Mouse (Mus musculus) kidney, embryonic 15.5 days (tissue): ENCODE data around the gene Olfr1344. TPM values are rescaled to one million over a fixed set of nuclear protein-coding genes. Genes with fewer than 3 reads are reported as not detected.
A peak's percentile ranks its signal among the peaks of the same experiment; 100 is the strongest.

Experiments
- ATAC-seq: fragments of 200-750 bp; cut with Nextera tagmentation; replicated peaks from 2 replicates; pipeline ENCODE4 v1.8.0; 2017; ENCODE audit warnings: moderate TSS enrichment; ENCODE audit not compliant: low FRiP score
- H3K27ac ChIP-seq: fragments of 300-500 bp; sonication (generic); 2 replicates; pipeline ENCODE4 v1.5.1; 2015; ENCODE audit warnings: mild to moderate bottlenecking, inconsistent platforms
- H3K27me3 ChIP-seq: fragments of 300-500 bp; sonication (generic); 2 replicates; pipeline ENCODE4 v1.6.1; 2015; ENCODE audit warnings: inconsistent platforms
- H3K36me3 ChIP-seq: fragments of 300-500 bp; sonication (generic); 2 replicates; pipeline ENCODE4 v1.6.1; 2015; ENCODE audit warnings: inconsistent platforms
- H3K4me1 ChIP-seq: fragments of 300-500 bp; sonication (generic); 2 replicates; pipeline ENCODE4 v1.6.1; 2015; ENCODE audit warnings: inconsistent platforms
- H3K4me2 ChIP-seq: fragments of 300-500 bp; sonication (generic); 2 replicates; pipeline ENCODE4 v1.6.1; 2015; ENCODE audit warnings: moderate library complexity, mild to moderate bottlenecking, inconsistent platforms
- H3K4me3 ChIP-seq: fragments of 300-500 bp; sonication (generic); replicated peaks from 2 replicates; pipeline ENCODE4 v1.5.1; 2015; ENCODE audit warnings: mild to moderate bottlenecking, inconsistent platforms
- H3K9ac ChIP-seq: fragments of 300-500 bp; sonication (generic); 2 replicates; pipeline ENCODE4 v1.6.1; 2015; ENCODE audit warnings: mild to moderate bottlenecking, inconsistent platforms
- H3K9me3 ChIP-seq: fragments of 300-500 bp; sonication (generic); replicated peaks from 2 replicates; pipeline ENCODE4 v1.6.1; 2016; ENCODE audit warnings: inconsistent platforms
- WGBS: fragments of 180-500 bp; shearing (Covaris S2); methylation state at CpG from one replicate; pipeline ENCODE4 v1.1.7; 2015; ENCODE audit warnings: mixed read lengths; 5-methylcytosine and 5-hydroxymethylcytosine counted together
- polyA plus RNA-seq: library from polyadenylated mRNA; unstranded; fragments of >200 nt; fragmentation: Nextera tagmentation; extraction: Ambion mirVana; gene quantifications from 2 replicates; pipeline ENCODE4 v1.2.1, GENCODE M21; 2015

Olfr1344 gene
- polyA plus RNA-seq: not detected in 2 replicates

- H3K4me2 ChIP-seq: no peak within 1 kb of the TSS
- 73% methylated on average over 3 of the region's 3 CpGs for WGBS
- no peak within 1 kb of the TSS for H3K4me3 ChIP-seq
- H3K9ac ChIP-seq: no peak within 1 kb of the TSS
- no peaks in the 10 kb centered on the region for H3K9me3 ChIP-seq
- no peak for ATAC-seq
- no peak within 1 kb of the TSS for H3K27ac ChIP-seq
- no peaks in the 10 kb centered on the region for H3K27me3 ChIP-seq
- H3K4me1 ChIP-seq: no peaks in the 10 kb centered on the region
- H3K36me3 ChIP-seq: no peaks in the 10 kb centered on the region
Measured at GRCm38 (mm10) chr7:6438388-6438787, at the start of gene Olfr1344. TSS of gene Olfr1344 (plus strand) at chr7:6438688.

DNA sequence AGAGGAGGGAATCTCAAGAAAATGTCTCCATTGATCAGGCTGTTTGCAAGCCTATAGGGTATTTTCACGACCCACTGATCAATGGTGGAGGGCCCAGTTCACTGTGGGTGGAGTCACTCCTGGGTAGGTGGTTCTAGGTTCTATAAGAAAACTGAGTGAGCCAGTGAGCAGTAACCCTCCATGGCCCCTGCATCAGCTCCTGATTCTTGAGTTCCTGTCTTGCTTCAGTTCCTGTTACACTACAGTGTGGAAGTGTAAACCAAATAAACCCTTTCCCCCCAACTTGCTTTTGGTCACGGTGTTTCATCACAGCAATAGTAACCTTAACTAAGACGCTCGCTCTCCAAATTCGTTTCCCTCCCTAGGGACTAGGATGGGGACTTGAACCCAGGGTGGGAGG is 49.5 kb upstream of the Olfr1344 start:
- H3K9me3 ChIP-seq: no peaks in the 10 kb centered on the region

DNA sequence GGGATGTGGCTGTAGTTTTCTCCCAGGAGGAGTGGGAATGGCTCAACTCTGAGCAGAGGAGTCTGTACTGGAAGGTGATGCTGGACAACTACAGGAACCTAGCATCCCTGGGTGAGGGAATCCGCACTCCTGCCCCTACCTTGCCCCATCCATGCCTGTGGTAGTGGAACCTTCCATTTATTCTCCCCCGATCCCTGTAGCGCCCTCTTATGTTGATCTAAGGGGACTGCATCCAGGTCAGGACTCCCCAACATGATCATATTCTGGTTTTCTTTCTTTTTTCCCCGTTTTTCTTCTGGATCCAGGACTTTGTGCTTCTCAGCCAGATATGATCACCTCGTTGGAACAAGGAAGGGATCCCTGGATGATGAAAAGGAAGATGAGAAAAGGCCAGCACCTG is 49.0 kb upstream of the Olfr1344 start:
- 73% methylated on average over 5 of the region's 5 CpGs for WGBS
- no peak overlapping the region for H3K9ac ChIP-seq
- H3K27ac ChIP-seq: no peak overlapping the region
- no peaks in the 10 kb centered on the region for H3K4me1 ChIP-seq
- peaks cover 49% of the 10 kb centered on the region for H3K36me3 ChIP-seq
- H3K4me3 ChIP-seq: no peak overlapping the region
- no peak overlapping the region for H3K4me2 ChIP-seq
- no peak for ATAC-seq
- no peaks in the 10 kb centered on the region for H3K27me3 ChIP-seq
- H3K9me3 ChIP-seq: no peaks in the 10 kb centered on the region

More for the DNA sequence above, 49.5 kb upstream of the Olfr1344 start:
- H3K4me3 ChIP-seq: no peak overlapping the region
- H3K36me3 ChIP-seq: peaks cover 44% of the 10 kb centered on the region
- no peak overlapping the region for H3K4me2 ChIP-seq
- H3K4me1 ChIP-seq: peaks cover 3% of the 10 kb centered on the region
- H3K27me3 ChIP-seq: no peaks in the 10 kb centered on the region
- no peak overlapping the region for H3K9ac ChIP-seq
- ATAC-seq: no peak
- WGBS: 87% methylated on average over 5 of the region's 5 CpGs
- no peak overlapping the region for H3K27ac ChIP-seq

DNA sequence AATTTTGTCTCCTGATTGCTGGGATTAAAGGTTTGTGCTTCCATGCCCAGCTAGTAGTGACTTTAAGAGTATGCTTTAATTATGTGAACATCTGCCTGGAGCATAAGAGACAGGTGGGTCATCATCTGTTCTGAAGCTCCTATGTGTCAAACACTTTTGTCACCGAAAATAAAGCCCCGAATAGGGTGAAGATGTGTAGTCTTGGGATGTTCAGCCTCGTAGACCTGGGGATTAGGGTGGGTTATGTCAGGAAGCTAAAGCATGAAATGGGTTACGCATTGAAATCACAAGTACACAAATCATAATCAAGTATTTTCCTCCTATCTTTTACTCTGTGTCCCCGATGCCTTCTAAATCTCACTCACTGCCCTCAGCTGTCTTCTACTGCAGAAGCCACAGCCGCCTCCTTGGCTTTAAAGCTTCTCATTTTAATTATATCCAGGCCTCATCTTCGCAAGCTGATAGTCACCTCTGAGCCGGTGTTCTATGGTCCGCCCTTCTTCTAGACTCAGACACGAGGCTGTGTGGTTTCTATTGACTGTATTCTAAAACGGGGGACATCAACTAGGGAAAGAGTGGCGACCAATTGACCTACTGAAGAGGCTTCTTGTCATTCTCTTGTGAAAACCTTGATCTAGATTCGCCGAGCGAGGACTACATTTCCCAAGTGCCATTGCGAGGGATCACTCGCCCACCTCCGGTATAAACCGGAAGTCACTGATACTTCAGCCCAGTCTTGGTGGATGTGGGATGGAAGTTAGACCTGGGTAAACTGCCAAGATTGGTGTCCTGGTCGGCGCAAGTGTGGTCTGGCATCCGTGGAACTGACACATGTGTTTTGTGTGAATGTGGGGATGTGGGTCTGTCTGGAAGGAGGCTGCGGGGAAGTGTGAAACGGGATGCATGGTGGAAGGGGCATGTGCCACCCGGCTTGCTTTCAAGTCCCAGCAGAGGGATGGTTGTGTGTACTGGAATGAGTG is 40.2 kb upstream of the Olfr1344 start, which contains the start of gene Smim17:
TSS of gene Smim17 (plus strand) at position 720 of the 980 bp plus-strand sequence.
- no peak within 1 kb of the TSS for H3K27ac ChIP-seq
- H3K4me3 ChIP-seq: peak within 1 kb of the TSS; percentile 53
- H3K27me3 ChIP-seq: no peaks in the 10 kb centered on the region
- peak within 1 kb of the TSS; percentile 48 for H3K9ac ChIP-seq
- no peaks in the 10 kb centered on the region for H3K9me3 ChIP-seq
- peak within 1 kb of the TSS; percentile 70 for H3K4me2 ChIP-seq
- H3K36me3 ChIP-seq: peaks cover 27% of the 10 kb centered on the region
- peak; percentile 90 for ATAC-seq
- WGBS: 27% methylated on average over 25 of the region's 25 CpGs
- H3K4me1 ChIP-seq: no peaks in the 10 kb centered on the region

DNA sequence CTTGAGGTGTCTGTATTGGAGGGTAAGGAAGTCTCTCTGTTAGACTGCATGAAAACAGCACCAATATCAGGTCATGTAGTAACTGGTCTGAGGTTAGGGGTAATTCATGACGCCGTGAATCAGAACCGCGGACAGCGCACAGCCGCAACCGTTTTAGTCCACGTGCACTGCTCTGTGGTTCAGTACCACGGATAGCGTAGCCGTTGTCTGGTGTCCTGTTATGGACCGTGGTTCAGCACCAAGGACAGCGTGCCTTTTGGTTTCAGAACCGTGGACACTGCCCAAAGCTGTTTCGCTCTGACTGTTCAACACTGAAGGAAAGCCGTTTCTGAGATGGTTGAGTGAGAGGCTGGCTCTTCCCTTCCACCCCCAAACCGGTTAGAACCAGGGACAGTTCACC is 28.4 kb upstream of the Olfr1344 start, which contains the start of gene Gm20715:
TSS of gene Gm20715 (plus strand) at position 235 of the 400 bp plus-strand sequence.
- H3K9me3 ChIP-seq: no peaks in the 10 kb centered on the region
- no peak within 1 kb of the TSS for H3K4me3 ChIP-seq
- no peak within 1 kb of the TSS for H3K9ac ChIP-seq
- H3K36me3 ChIP-seq: no peaks in the 10 kb centered on the region
- H3K27ac ChIP-seq: no peak within 1 kb of the TSS
- H3K4me2 ChIP-seq: no peak within 1 kb of the TSS
- 1% methylated on average over 17 of the region's 17 CpGs for WGBS
- H3K27me3 ChIP-seq: no peaks in the 10 kb centered on the region
- ATAC-seq: peak; percentile 98
- no peaks in the 10 kb centered on the region for H3K4me1 ChIP-seq

- H3K9ac ChIP-seq: no peak overlapping the region
- H3K9me3 ChIP-seq: no peaks in the 10 kb centered on the region
- WGBS: 14% methylated on average over 18 of the region's 22 CpGs
- no peaks in the 10 kb centered on the region for H3K27me3 ChIP-seq
- no peak overlapping the region for H3K4me3 ChIP-seq
- no peaks in the 10 kb centered on the region for H3K36me3 ChIP-seq
- H3K4me2 ChIP-seq: 0 out of 2 replicates have a peak overlapping the region, but pooled peaks have one; percentile 12
- no peaks in the 10 kb centered on the region for H3K4me1 ChIP-seq
- no peak for ATAC-seq
- H3K27ac ChIP-seq: no peak overlapping the region
Measured at GRCm38 (mm10) chr7:6414626-6415441, 23.7 kb upstream of the Olfr1344 start.

GRCm38 (mm10) chr7:6415442-6415787 is 23.1 kb upstream of the Olfr1344 start:
- H3K27me3 ChIP-seq: no peaks in the 10 kb centered on the region
- ATAC-seq: no peak
- no peak overlapping the region for H3K27ac ChIP-seq
- 0 out of 2 replicates have a peak overlapping the region, but pooled peaks have one; percentile 12 for H3K4me2 ChIP-seq
- 15% methylated on average over 8 of the region's 8 CpGs for WGBS
- H3K4me1 ChIP-seq: no peaks in the 10 kb centered on the region
- no peaks in the 10 kb centered on the region for H3K36me3 ChIP-seq
- no peaks in the 10 kb centered on the region for H3K9me3 ChIP-seq
- H3K4me3 ChIP-seq: no peak overlapping the region
- H3K9ac ChIP-seq: no peak overlapping the region

GRCm38 (mm10) chr7:6419894-6420293 is 18.6 kb upstream of the Olfr1344 start:
- H3K4me2 ChIP-seq: no peak overlapping the region
- no peaks in the 10 kb centered on the region for H3K27me3 ChIP-seq
- no peaks in the 10 kb centered on the region for H3K4me1 ChIP-seq
- H3K4me3 ChIP-seq: no peak overlapping the region
- no peak overlapping the region for H3K27ac ChIP-seq
- H3K9me3 ChIP-seq: no peaks in the 10 kb centered on the region
- H3K9ac ChIP-seq: no peak overlapping the region
- 75% methylated on average over 6 of the region's 6 CpGs for WGBS
- no peak for ATAC-seq
- no peaks in the 10 kb centered on the region for H3K36me3 ChIP-seq

DNA sequence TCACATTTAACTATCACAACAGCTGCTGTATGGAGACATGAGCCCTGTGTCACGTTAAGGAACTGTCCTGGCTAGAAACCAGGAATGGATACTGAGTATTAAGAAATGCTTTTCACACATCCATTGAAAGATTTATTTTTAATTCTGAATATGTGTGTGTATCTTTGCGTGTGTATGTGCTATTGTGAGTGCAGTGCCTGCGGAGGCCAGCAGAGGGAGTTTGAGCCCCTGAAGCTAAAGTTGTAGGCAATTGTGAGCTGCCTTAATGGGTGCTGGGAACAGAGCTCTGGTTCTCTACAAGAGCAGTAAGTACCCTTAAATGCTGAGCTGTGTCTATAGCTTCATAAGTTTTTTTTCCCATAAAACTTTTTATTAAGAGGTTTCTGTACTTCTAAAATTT is 9.1 kb upstream of the Olfr1344 start:
- H3K9ac ChIP-seq: no peak overlapping the region
- H3K9me3 ChIP-seq: peaks cover 2% of the 10 kb centered on the region; the same call in 1 of the 2 replicates
- H3K27me3 ChIP-seq: no peaks in the 10 kb centered on the region
- 85% methylated on average over 3 of the region's 3 CpGs for WGBS
- H3K4me2 ChIP-seq: no peak overlapping the region
- no peak overlapping the region for H3K27ac ChIP-seq
- no peaks in the 10 kb centered on the region for H3K4me1 ChIP-seq
- ATAC-seq: no peak
- no peaks in the 10 kb centered on the region for H3K36me3 ChIP-seq
- H3K4me3 ChIP-seq: no peak overlapping the region

GRCm38 (mm10) chr7:6430342-6430741 is 8.1 kb upstream of the Olfr1344 start:
- no peak overlapping the region for H3K9ac ChIP-seq
- no peaks in the 10 kb centered on the region for H3K36me3 ChIP-seq
- ATAC-seq: no peak
- no peak overlapping the region for H3K4me3 ChIP-seq
- WGBS: 34% methylated on average over 2 of the region's 2 CpGs
- no peaks in the 10 kb centered on the region for H3K27me3 ChIP-seq
- H3K9me3 ChIP-seq: peaks cover 2% of the 10 kb centered on the region; the same call in 1 of the 2 replicates
- H3K27ac ChIP-seq: no peak overlapping the region
- no peaks in the 10 kb centered on the region for H3K4me1 ChIP-seq
- no peak overlapping the region for H3K4me2 ChIP-seq

- Histone ChIP-seq H3K27ac (no peak overlapping the region), H3K9me3 (no peaks in the 10 kb centered on the region), H3K36me3 (no peaks in the 10 kb centered on the region), H3K27me3 (no peaks in the 10 kb centered on the region), H3K4me1 (no peaks in the 10 kb centered on the region), H3K9ac (no peak overlapping the region), H3K4me2 (no peak overlapping the region), H3K4me3 (no peak overlapping the region)
- WGBS: 63% methylated on average over 2 of the region's 2 CpGs
- ATAC-seq: no peak
Measured at GRCm38 (mm10) chr7:6441173-6441572, 2.7 kb downstream of the Olfr1344 start.

DNA sequence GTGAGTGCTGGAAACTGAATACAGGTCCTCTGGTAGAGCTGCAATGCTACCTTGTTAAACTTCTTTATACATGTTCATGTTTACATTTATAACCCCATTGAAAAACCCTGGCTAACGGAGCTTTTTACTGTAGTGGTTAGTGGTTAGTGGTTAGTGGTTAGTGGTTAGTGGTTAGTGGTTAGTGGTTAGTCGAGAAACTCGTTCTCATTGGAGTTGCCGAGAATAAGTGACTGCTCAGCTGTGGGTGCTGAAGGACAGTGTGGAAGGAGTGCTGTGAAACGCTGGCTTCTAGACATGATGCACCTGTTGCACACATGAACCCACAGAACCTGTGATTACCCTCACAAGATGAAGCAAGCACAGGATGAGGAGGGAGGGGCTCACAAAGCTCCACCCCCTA is 9.3 kb downstream of the Olfr1344 start:
- H3K4me1 ChIP-seq: no peaks in the 10 kb centered on the region
- no peaks in the 10 kb centered on the region for H3K36me3 ChIP-seq
- no peaks in the 10 kb centered on the region; the same call in 1 of the 2 replicates for H3K9me3 ChIP-seq
- H3K9ac ChIP-seq: no peak overlapping the region
- WGBS: 87% methylated on average over 5 of the region's 5 CpGs
- ATAC-seq: no peak
- no peaks in the 10 kb centered on the region for H3K27me3 ChIP-seq
- H3K4me3 ChIP-seq: no peak overlapping the region
- H3K4me2 ChIP-seq: no peak overlapping the region
- no peak overlapping the region for H3K27ac ChIP-seq
